Mouse (Mus musculus): ENCODE measurements around the gene 2010005H15Rik.
"Not testable (repeated sequence)": the region's sequence is repeated elsewhere in the genome, so short reads cannot be mapped to it uniquely, and the experiment has no call there.

The 2010005H15Rik gene

GRCm38 (mm10) chr16:36221168-36221567 lies at the start of gene 2010005H15Rik:
TSS of gene 2010005H15Rik (plus strand) at chr16:36221468.
- not testable (repeated sequence) for DNase-seq (ENCODE audit: low spot score in 2 of 2)

DNA sequence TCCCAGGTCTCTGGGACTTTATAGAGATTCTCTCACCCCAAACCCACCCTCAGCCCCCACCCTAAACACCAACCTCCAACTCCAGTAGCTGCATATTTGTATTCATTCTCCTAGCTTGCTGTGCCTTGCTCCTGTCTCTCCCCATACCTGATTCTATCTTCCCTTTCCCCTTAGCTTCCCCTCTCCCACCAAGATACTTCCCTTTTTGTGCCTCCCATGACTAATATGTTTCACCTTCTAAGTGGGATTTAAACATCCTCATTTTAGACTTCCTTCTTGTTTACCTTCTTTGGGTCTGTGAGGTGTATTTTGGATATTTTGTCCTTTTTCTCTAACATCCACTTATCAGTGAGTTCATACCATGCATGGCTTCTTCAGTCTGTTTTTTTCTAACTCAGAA lies 45.2 kb upstream of the 2010005H15Rik start:
- no peak for DNase-seq (ENCODE audit: low spot score in 2 of 2)

- no peak for DNase-seq (ENCODE audit: low spot score in 2 of 2)
Measured at GRCm38 (mm10) chr16:36179910-36180309, 41.4 kb upstream of the 2010005H15Rik start.

- not testable (repeated sequence) for DNase-seq (ENCODE audit: low spot score in 2 of 2)
Measured at GRCm38 (mm10) chr16:36183912-36184311, 37.4 kb upstream of the 2010005H15Rik start, which contains the start of gene Gm5483. TSS of gene Gm5483 (plus strand) at chr16:36184212.

- DNase-seq (ENCODE audit: low spot score in 2 of 2): no peak
Measured at GRCm38 (mm10) chr16:36199226-36199625, 22.0 kb upstream of the 2010005H15Rik start.

DNA sequence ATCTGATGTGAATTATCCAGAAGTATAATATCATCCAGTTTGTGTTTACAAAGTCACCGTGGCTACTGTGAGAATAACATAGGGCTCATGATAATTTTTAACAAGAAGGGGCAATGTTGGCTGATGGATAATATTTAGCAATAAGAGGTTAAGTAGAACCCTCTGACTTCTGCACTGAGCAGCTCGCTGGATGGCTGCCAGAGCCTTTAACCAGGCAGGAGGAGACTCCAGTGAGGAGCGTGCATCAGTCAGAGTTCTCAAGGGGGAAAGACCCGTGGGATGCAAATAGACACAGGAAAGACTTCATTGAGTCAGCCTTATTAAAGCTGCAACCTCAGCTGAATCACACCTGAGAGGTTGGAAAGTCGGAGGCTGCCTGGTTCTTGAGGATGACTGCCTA lies 17.4 kb upstream of the 2010005H15Rik start:
- DNase-seq (ENCODE audit: low spot score in 2 of 2): no peak

GRCm38 (mm10) chr16:36205684-36206083 lies 15.6 kb upstream of the 2010005H15Rik start:
- DNase-seq (ENCODE audit: low spot score in 2 of 2): not testable (repeated sequence)

DNA sequence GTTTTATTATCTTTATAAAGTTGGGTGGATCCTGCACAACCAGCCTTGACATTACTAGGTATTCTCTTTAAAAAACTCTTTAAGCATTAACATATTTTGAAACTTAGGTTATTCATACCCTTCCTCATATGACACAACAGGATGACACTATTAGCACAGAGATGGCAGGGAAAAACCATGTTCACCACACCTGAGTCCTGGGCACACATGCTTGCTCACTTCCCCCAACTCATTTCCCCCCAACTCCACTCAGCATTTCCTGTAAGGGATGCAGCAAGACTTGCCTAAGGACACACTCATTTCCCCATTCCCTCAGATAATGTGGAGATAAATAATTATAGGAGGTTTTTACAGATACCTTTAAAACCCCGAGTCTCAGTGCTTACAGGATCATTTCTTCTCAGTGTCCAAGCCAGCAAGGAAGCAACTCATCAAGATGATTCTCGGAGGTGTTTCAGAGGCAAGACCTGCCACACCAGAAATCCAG lies 11.3 kb upstream of the 2010005H15Rik start, which contains the start of gene Gm5416:
Gm5416 (plus strand) TSS at position 437 of the 487 bp plus-strand sequence.
- no peak for DNase-seq (ENCODE audit: low spot score in 2 of 2)

GRCm38 (mm10) chr16:36260585-36260984 lies 39.3 kb downstream of the 2010005H15Rik start:
- not testable (repeated sequence) for DNase-seq (ENCODE audit: low spot score in 2 of 2)

GRCm38 (mm10) chr16:36276796-36277195 lies 55.5 kb downstream of the 2010005H15Rik start, which contains the start of gene Stfa1:
TSS of gene Stfa1 (plus strand) at chr16:36276951.
- not testable (repeated sequence) for DNase-seq (ENCODE audit: low spot score in 2 of 2)

- no peak for DNase-seq (ENCODE audit: low spot score in 2 of 2)
Measured at GRCm38 (mm10) chr16:36289140-36289539, 67.9 kb downstream of the 2010005H15Rik start.
